Comparison of ENCODE assay signal across 8 mouse cellular contexts in genomic region chr2:26389154-26389690, GRCm38 (mm10). TPM values are rescaled to one million over a fixed set of nuclear protein-coding genes. Genes with fewer than 3 reads are reported as not detected.
DNase-seq lines count a peak whose midpoint lies in the region; ATAC-seq and TF ChIP-seq lines count a peak whose summit lies in the region.

Gene Entr1 (minus strand): TSS chr2:26389316.
Gene Pmpca (plus strand): TSS chr2:26389339.

- peak within 1 kb of the TSS; percentile 73 for H3K4me3 ChIP-seq in erythroblast, embryonic 14.5 days (replicated peaks)
- peak within 1 kb of the TSS; percentile 95 for H3K4me3 ChIP-seq in heart, embryonic 12.5 days
- H3K4me3 ChIP-seq in kidney, postnatal 0 days (replicated peaks; ENCODE audit: low read depth, low read length): peak within 1 kb of the TSS; percentile 97
- peak within 1 kb of the TSS; percentile 97 for H3K4me3 ChIP-seq in liver, embryonic 13.5 days (replicated peaks)
- peak within 1 kb of the TSS; percentile 91 for H3K4me3 ChIP-seq in stomach, embryonic 15.5 days (replicated peaks)

- WGBS in heart, embryonic 12.5 days: 0% methylated on average over 60 of the region's 60 CpGs
- 0% methylated on average over 60 of the region's 60 CpGs for WGBS in kidney, postnatal 0 days
- under 1% methylated on average over 60 of the region's 60 CpGs for WGBS in liver, embryonic 13.5 days (ENCODE audit: insufficient replicate concordance)
- under 1% methylated on average over 60 of the region's 60 CpGs for WGBS in stomach, embryonic 15.5 days

- peak within 1 kb of the TSS; percentile 94 for H3K9ac ChIP-seq in heart, embryonic 12.5 days
- peak within 1 kb of the TSS; percentile 94 for H3K9ac ChIP-seq in kidney, postnatal 0 days (ENCODE audit: low read depth, low read length)
- peak within 1 kb of the TSS; percentile 96 for H3K9ac ChIP-seq in liver, embryonic 13.5 days
- peak within 1 kb of the TSS; percentile 70 for H3K9ac ChIP-seq in stomach, embryonic 15.5 days

- no peaks in the 10 kb centered on the region for H3K27me3 ChIP-seq in erythroblast, embryonic 14.5 days (ENCODE audit: control insufficient read depth)
- H3K27me3 ChIP-seq in heart, embryonic 12.5 days (replicated peaks): no peaks in the 10 kb centered on the region
- H3K27me3 ChIP-seq in kidney, postnatal 0 days (ENCODE audit: insufficient read depth, low read length): no peaks in the 10 kb centered on the region
- no peaks in the 10 kb centered on the region for H3K27me3 ChIP-seq in liver, embryonic 13.5 days
- no peaks in the 10 kb centered on the region for H3K27me3 ChIP-seq in stomach, embryonic 15.5 days (replicated peaks)

- H3K4me1 ChIP-seq in erythroblast, embryonic 14.5 days (ENCODE audit: control insufficient read depth): peaks cover 38% of the 10 kb centered on the region
- H3K4me1 ChIP-seq in heart, embryonic 12.5 days (replicated peaks): peaks cover 20% of the 10 kb centered on the region
- peaks cover 9% of the 10 kb centered on the region for H3K4me1 ChIP-seq in kidney, postnatal 0 days (replicated peaks; ENCODE audit: insufficient read depth, low read length)
- H3K4me1 ChIP-seq in liver, embryonic 13.5 days (replicated peaks): peaks cover 26% of the 10 kb centered on the region
- H3K4me1 ChIP-seq in stomach, embryonic 15.5 days: peaks cover 3% of the 10 kb centered on the region

- peak within 1 kb of the TSS; percentile 98 for H3K4me2 ChIP-seq in heart, embryonic 12.5 days
- H3K4me2 ChIP-seq in kidney, postnatal 0 days (ENCODE audit: low read length): peak within 1 kb of the TSS; percentile 98
- peak within 1 kb of the TSS; percentile 93 for H3K4me2 ChIP-seq in liver, embryonic 13.5 days
- peak within 1 kb of the TSS; percentile 84 for H3K4me2 ChIP-seq in stomach, embryonic 15.5 days

- H3K9me3 ChIP-seq in erythroblast, embryonic 14.5 days (ENCODE audit: control insufficient read depth, low read length): no peaks in the 10 kb centered on the region
- H3K9me3 ChIP-seq in heart, embryonic 12.5 days (replicated peaks): no peaks in the 10 kb centered on the region
- no peaks in the 10 kb centered on the region for H3K9me3 ChIP-seq in kidney, postnatal 0 days (replicated peaks; ENCODE audit: low read length)
- H3K9me3 ChIP-seq in liver, embryonic 13.5 days (replicated peaks): no peaks in the 10 kb centered on the region
- no peaks in the 10 kb centered on the region for H3K9me3 ChIP-seq in stomach, embryonic 15.5 days

- peak within 1 kb of the TSS; percentile 34 for H3K27ac ChIP-seq in heart, embryonic 12.5 days (ENCODE audit: poor library complexity, severe bottlenecking)
- H3K27ac ChIP-seq in kidney, postnatal 0 days: peak within 1 kb of the TSS; percentile 63
- H3K27ac ChIP-seq in liver, embryonic 13.5 days: peak within 1 kb of the TSS; percentile 83
- H3K27ac ChIP-seq in stomach, embryonic 15.5 days: peak within 1 kb of the TSS; percentile 55

- ATAC-seq in CD4-positive, CD25-positive, alpha-beta regulatory T cell, adult 4 months: peak; percentile 98
- peak; percentile 89 for ATAC-seq in heart, embryonic 12.5 days (ENCODE audit: insufficient number of reproducible peaks, low FRiP score)
- ATAC-seq in kidney, postnatal 0 days (replicated peaks; ENCODE audit: low FRiP score, low read depth): peak; percentile 74
- peak; percentile 91 for ATAC-seq in liver, embryonic 13.5 days (ENCODE audit: low read depth)
- ATAC-seq in stomach, embryonic 15.5 days (ENCODE audit: insufficient read depth, low FRiP score, low read depth): peak; percentile 93

- DNase-seq in brain, embryonic 18.5 days (ENCODE audit: low read depth, low spot score): peak; percentile 67
- peak; percentile 86 for DNase-seq in kidney, postnatal 0 days (ENCODE audit: low spot score)
- peak; percentile 75 for DNase-seq in liver, embryonic 13.5 days
- peak; percentile 86 for DNase-seq in neural tube, embryonic 10.5 days (ENCODE audit: extremely low spot score, low spot score)

- H3K36me3 ChIP-seq in erythroblast, embryonic 14.5 days (ENCODE audit: control insufficient read depth): peaks cover 78% of the 10 kb centered on the region
- H3K36me3 ChIP-seq in heart, embryonic 12.5 days: peaks cover 76% of the 10 kb centered on the region
- peaks cover 55% of the 10 kb centered on the region for H3K36me3 ChIP-seq in kidney, postnatal 0 days (ENCODE audit: insufficient read depth, low read length)
- H3K36me3 ChIP-seq in liver, embryonic 13.5 days: peaks cover 73% of the 10 kb centered on the region
- H3K36me3 ChIP-seq in stomach, embryonic 15.5 days: peaks cover 55% of the 10 kb centered on the region

- TF ChIP-seq CTCF in kidney, postnatal 0 days (IDR thresholded peaks at IDR 0.05; ENCODE audit: low read depth): no peak

RNA-seq across cellular contexts. Expression of gene Entr1, which starts in this region (rescaled TPM):
- polyA plus RNA-seq in CD4-positive, CD25-positive, alpha-beta regulatory T cell, adult 4 months (2017; shearing (Covaris generic)): 10 to 100 TPM; 38.2 to 38.9 TPM
- 4.4 and 5.4 TPM in 2 replicates for polyA plus RNA-seq in erythroblast, embryonic 14.5 days (2012)
- 91.7 and 95.5 TPM in 2 replicates for polyA plus RNA-seq in heart, embryonic 12.5 days (2016; fragmentation: Nextera tagmentation; extraction: Ambion mirVana)
- polyA plus RNA-seq in kidney, postnatal 0 days (2015; fragmentation: Nextera tagmentation; extraction: Ambion mirVana): 88.0 and 94.9 TPM in 2 replicates
- polyA plus RNA-seq in liver, embryonic 13.5 days (2015; fragmentation: Nextera tagmentation; extraction: Ambion mirVana): 47.6 and 52.4 TPM in 2 replicates
- 103 TPM in 2 replicates for polyA plus RNA-seq in stomach, embryonic 15.5 days (2015; fragmentation: Nextera tagmentation; extraction: Ambion mirVana)

RNA-seq across cellular contexts. Expression of gene Pmpca, which starts in this region (rescaled TPM):
- 100 to 1,000 TPM in 1 of 2 experiments, 10 to 100 TPM in 1; 84.7 to 128 TPM for polyA plus RNA-seq in CD4-positive, CD25-positive, alpha-beta regulatory T cell, adult 4 months (2017; shearing (Covaris generic))
- polyA plus RNA-seq in erythroblast, embryonic 14.5 days (2012): 12.5 and 18.3 TPM in 2 replicates
- 142 and 145 TPM in 2 replicates for polyA plus RNA-seq in heart, embryonic 12.5 days (2016; fragmentation: Nextera tagmentation; extraction: Ambion mirVana)
- polyA plus RNA-seq in kidney, postnatal 0 days (2015; fragmentation: Nextera tagmentation; extraction: Ambion mirVana): 74.3 and 80.9 TPM in 2 replicates
- 81.5 and 93.2 TPM in 2 replicates for polyA plus RNA-seq in liver, embryonic 13.5 days (2015; fragmentation: Nextera tagmentation; extraction: Ambion mirVana)
- polyA plus RNA-seq in stomach, embryonic 15.5 days (2015; fragmentation: Nextera tagmentation; extraction: Ambion mirVana): 86.8 and 97.9 TPM in 2 replicates

Comparison
In these comparisons a context has a peak if more than half of its experiments do, and no peak if none do; other contexts are left out.
1. Peak in every context shown above with its lines: DNase-seq, ATAC-seq, H3K4me3 ChIP-seq and H3K27ac ChIP-seq.